Mouse (Mus musculus) cerebellum, adult 9-10 months (tissue): ENCODE measurements around the gene Rbp3.

ENCODE experiments used
- DNase-seq: peaks from one replicate; pipeline ENCODE4 v3.0.0; 2022

Rbp3 gene

DNA sequence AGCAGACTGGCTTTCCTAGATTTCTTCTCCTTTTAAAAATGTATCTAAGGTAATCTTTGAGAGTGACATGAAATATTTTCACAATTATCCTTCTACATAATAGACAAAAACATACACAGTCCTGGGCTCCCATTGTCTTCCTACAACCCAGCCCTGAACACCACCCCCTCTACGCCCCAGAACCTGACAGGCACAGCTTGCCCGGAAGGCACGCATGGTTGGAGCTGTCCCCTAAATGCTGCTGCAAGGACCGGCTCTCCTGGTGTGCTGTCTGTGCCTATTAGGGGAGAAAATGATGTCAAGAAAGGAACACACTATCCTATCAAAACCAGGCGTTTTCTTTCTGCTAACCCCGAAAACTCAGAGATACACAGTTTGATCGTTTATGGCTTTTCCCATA, 23.9 kb downstream of the Rbp3 start:
- no peak for DNase-seq

DNA sequence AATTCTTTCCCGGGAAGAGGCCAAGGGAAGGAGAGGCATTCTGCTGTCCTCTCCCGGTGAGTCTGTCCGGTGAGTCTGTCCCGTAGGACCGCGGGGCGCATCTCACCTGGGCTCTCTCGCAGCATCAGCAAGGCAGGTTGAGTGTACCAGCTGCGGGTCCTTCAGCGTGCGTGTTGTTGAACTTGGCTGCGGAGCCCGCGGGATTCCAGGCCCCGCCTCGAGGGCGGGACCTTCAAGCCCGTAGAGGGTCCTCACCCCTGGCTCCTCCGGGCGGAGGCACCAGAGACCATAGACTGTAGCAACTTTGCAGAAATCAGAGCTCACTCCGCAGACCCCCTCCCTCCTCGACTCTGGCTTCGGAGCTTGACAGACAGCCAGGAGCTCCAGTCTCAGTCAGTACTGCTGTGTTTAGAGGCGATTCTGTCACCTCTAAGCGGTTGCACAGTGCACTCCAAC, 24.8 kb downstream of the Rbp3 start, which contains the start of gene Zfp488:
Gene Zfp488 (minus strand): TSS at position 161 of the 456 bp plus-strand sequence.
- no peak for DNase-seq

DNA sequence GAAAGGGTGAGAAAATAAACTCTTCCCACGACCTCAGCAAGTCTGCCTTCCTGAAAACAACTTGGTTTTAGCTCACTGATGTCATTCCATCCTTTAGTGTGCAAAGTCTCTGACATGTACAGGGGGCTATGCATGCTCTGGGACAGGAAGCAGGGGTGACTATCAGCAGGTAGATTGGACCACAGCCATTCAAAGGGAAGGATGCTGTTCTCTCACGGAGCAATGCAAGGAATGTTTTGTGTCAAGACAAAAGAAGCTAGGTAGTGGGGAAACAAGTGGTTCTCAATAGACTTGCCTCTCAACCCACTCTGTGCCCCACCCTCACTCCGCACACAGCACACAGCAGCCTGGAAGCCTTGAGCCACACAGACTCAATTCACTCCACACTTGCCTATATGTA, 35.4 kb downstream of the Rbp3 start:
- DNase-seq = no peak

DNA sequence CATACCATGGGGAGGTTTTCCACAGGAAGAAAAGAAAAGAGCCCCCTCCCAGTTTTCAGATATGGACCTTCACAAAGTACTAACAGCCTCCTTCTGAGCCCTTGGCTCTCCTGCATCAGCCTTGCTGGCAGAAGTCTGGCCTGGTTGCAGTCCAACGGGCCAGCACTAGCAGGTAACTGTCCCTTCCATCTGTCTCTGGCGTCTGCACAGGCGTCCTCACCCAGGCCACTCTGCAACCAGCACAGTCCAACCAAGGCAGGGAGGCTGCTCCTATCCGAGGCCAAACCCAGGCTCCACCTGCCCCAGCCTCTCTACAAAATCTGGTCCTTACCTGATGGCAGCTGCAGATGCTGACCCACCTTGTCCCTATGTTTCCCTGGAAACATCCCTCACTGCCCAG, 38.2 kb downstream of the Rbp3 start:
- peak; percentile 86 for DNase-seq

DNA sequence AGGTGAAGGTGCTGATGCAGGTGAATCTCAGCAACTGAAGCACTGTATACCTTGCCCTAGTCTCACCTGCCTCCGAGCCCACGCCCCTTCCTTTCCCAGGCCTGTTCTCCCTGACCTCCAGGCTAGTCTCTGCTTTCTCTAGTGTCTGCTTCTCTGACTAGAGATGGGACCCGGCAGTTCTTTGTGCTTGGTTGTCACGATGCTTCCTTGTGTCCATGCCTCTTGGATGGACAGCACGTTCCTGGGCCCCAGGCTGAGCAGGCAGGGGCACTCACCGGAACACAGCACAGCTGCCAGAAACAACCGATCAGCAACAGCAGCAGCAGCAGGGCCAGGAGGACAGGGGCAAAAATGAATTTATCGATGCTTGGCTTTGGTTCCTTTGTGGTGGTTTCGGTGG, 39.2 kb downstream of the Rbp3 start:
- DNase-seq = no peak

DNA sequence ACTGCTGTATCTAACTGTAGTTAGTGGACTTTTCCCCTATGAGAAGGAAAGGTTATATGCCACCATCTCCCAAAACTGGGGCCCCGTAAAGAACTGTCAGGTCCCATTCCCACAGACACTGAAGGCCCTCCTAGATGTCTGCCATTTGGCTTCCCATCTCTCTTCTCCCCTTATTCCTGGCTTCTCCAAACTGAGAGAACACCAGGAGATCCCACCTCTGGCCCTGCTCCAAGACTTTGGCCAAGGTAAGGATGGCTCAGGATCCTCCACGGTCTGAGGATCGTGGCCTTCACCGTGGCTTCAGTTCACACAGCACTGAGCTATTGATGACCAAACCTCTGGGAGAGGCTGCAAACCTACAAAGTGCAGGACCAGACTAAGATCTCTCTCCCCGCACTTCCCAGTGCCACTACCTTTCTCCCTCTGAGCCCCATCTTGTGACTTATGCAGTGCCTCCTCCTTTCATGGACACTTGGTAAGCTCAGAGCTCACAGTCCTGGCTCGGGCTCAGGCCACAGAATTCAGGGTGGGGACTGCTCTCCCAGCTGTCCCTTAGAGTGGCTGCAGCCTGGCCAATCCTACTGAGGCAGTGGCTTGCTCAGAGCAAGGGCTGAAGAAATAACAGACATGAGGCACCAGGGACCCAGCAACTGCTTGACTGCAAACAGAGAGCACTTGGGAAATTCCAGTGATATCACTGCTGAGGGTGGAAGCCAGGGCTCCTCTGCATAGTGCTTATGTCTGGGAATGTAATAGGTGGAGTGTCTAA, 39.9 kb downstream of the Rbp3 start:
- no peak for DNase-seq

DNA sequence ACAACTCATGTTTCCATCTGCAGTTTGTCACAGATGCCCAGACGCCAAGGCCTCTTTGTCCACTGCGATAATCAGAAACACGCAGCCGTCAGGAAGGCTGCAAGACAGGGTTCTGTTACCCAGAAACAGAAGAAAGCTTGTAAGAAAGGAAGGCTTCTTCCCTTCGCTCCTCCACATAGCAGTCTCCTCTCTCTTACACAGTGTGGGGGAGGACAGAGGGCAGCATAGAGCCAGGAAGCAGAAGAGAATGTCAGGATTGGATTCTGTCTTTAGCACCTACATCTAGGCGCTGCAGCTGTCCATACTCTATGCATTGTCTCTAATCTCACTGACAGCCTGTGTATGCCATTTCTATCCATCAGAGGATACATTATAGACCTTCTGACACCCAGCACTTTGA, 43.6 kb downstream of the Rbp3 start:
- DNase-seq = no peak

DNA sequence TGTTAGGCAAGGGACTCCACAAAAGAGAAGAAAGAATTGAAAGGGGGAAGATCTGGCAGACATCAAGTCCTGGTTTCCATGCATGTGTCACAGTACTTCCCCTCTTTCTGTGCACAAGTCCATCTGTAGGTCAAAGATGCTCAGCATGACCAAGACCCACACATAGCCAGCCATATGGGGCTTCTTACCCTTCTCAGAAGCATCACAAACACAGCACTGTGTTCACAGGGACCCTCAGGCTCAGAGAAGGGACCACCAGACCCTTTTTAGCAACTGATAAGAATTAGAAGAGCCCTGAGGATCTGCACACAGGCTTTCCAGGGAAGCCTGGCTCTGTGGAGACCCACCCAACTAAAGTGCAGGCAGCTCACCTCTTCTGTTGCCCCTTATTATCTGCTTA, 46.3 kb downstream of the Rbp3 start:
- DNase-seq = no peak

DNA sequence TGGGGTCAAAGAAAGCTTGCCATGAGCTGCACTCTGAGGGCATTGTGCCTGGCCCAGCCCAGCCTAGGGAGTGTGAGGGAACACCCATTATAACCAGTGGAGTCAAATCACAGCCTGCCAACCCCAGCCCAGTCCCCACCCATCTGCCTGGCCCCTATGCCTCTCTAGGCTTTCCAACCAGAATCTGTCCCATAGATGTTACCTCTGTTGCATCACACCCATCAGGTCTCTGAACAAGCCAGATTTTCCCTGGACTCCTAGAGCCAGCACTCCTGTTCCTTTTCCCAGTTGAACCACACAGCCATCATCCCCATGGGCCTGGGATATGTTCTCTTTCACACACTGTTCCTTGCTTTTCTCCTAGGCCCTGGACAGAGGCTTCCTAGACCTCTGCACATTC, 47.6 kb downstream of the Rbp3 start:
- no peak for DNase-seq

DNA sequence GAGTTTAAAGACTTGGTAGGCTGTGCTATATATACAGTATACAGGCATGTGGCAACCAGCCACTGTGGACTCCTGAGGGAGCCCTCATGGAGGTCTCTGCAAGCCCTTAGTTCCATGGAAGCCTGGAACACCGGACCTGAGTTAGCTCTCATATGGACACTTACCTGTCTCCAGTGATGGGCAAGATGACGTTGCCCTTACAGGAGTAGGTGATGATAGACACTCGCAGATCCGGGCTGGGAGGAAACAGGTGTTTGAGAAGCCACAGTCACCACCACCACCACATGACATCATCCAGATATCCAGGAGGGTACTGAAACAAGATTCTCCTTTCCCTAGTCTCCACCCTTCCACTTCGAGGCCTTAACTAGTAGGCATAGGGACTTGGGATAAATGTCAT, 48.6 kb downstream of the Rbp3 start:
- no peak for DNase-seq
